Mouse (Mus musculus): ENCODE data around the gene Agbl4.

DNA sequence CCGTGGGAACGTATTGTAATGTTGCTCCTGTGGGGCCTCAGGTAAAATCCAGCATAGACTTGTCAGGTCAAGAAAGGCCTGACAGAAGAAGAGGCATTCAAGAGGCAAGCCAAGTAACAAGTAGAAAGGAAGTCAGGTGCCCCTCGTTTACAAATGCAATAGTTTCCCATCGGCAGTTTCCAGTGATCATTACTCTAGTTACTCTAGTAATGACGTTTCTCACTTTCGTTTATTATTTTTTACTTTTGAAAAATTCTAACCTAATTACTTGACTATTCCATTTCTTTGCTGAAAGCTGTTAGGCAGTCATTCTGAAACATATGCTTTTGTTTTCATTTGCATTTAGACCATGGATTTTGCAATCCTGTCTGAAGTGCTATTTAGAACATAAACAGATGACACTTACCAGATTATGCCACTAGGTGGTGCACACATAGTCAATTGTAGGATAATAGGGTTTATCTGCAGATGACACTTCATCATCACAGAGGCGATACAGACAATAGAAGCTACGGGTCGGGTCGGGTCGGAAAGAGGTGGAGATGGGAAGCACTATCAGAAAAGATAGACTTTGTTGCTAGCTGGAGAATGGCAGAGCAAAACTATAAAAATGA, 930.4 kb downstream of the Agbl4 start:
- TF ChIP-seq CTCF (conservative IDR thresholded peaks at IDR 0.05 in 1 of 2, IDR thresholded peaks at IDR 0.05 in 1 of 2; ENCODE audit: low read depth in 2 of 2, low read length in 2 of 2): peak in 1 of 2 experiments; percentile 80; a peak in 3 of 4 replicates
- TF ChIP-seq EP300 (IDR thresholded peaks at IDR 0.05; ENCODE audit: low read length): peak; percentile 91
- TF ChIP-seq POLR2A (IDR thresholded peaks at IDR 0.05; ENCODE audit: low read depth, low read length): no peak
- TF ChIP-seq ZMIZ1 (IDR thresholded peaks at IDR 0.05; ENCODE audit: low read depth, low read length): no peak
- no peak; the same call in 1 of the 2 replicates for TF ChIP-seq ETS1 (conservative IDR thresholded peaks at IDR 0.05; ENCODE audit: low read depth, low read length)
- no peak for TF ChIP-seq KAT2A (IDR thresholded peaks at IDR 0.05; ENCODE audit: insufficient replicate concordance, low read length)
- no peak for TF ChIP-seq POLR2AphosphoS2 (IDR thresholded peaks at IDR 0.05; ENCODE audit: low read depth, low read length)
- TF ChIP-seq RCOR1 (conservative IDR thresholded peaks at IDR 0.05; ENCODE audit: low read depth, low read length): 0 out of 2 replicates have a peak, but pooled peaks have one; percentile 24
- peak; percentile 76 for TF ChIP-seq TCF12 (IDR thresholded peaks at IDR 0.05; ENCODE audit: low read depth, low read length)
- peak; percentile 55; the same call in 1 of the 2 replicates for TF ChIP-seq ZC3H11A (IDR thresholded peaks at IDR 0.05; ENCODE audit: low read depth, low read length)
